Mouse (Mus musculus) CH12.LX (cell line): ENCODE data around the gene Kmt2a. TPM values are rescaled to one million over a fixed set of nuclear protein-coding genes. Genes with fewer than 3 reads are reported as not detected.

ENCODE experiments used
- DNase-seq: peaks from one replicate; pipeline ENCODE4 v3.0.0-alpha.2; 2013; ENCODE audit errors: extremely low read depth
- H3K27ac ChIP-seq: 2 replicates; pipeline ENCODE4 v1.5.1; 2012; ENCODE audit warnings: low read depth, mild to moderate bottlenecking, control low read depth, moderate library complexity; ENCODE audit not compliant: insufficient read depth
- H3K27me3 ChIP-seq: replicated peaks from 2 replicates; pipeline ENCODE3; 2012; ENCODE audit warnings: inconsistent platforms
- H3K36me3 ChIP-seq, 2 experiments: replicated peaks in 1 of 2; 2 replicates each; pipeline versions ENCODE3 to v1.6.1; 2012; ENCODE audit warnings: inconsistent platforms in 1 of 2, low read length in 1 of 2, mild to moderate bottlenecking in 1 of 2, mixed read lengths in 1 of 2, moderate library complexity in 1 of 2; ENCODE audit not compliant: control insufficient read depth in 1 of 2, insufficient read depth in 1 of 2
- H3K4me1 ChIP-seq, 2 experiments: 2 replicates each; pipeline ENCODE4 v1.6.1; 2012; ENCODE audit warnings: inconsistent platforms in 1 of 2, moderate library complexity in 1 of 2; ENCODE audit not compliant: insufficient read depth in 2 of 2, control insufficient read depth in 1 of 2
- H3K4me2 ChIP-seq: 2 replicates; pipeline ENCODE4 v1.6.1; 2012; ENCODE audit warnings: low read depth, mild to moderate bottlenecking, control low read depth; ENCODE audit not compliant: poor library complexity, insufficient read depth, severe bottlenecking
- H3K4me3 ChIP-seq, 3 experiments: fragments of 150-350 bp in 1 of 3; sonication (generic) in 1 of 3; replicated peaks in 1 of 3; 2 replicates each; pipeline versions ENCODE3 to v1.5.1; 2011 to 2012; ENCODE audit warnings: low read depth in 2 of 3, low read length in 2 of 3, mild to moderate bottlenecking in 2 of 3, moderate library complexity in 2 of 3, control low read depth in 1 of 3, improper control_type of control experiment in 1 of 3, inconsistent platforms in 1 of 3, mixed read lengths in 1 of 3; ENCODE audit not compliant: poor library complexity in 1 of 3
- H3K79me2 ChIP-seq: replicated peaks from 2 replicates; pipeline ENCODE4 v1.6.1; 2012; ENCODE audit warnings: mild to moderate bottlenecking, moderate library complexity; ENCODE audit not compliant: control insufficient read depth, poor library complexity, insufficient read depth, severe bottlenecking; ENCODE audit errors: extremely low read depth
- H3K9ac ChIP-seq: 2 replicates; pipeline ENCODE4 v1.6.1; 2012; ENCODE audit warnings: low read depth, mild to moderate bottlenecking, control low read depth, moderate library complexity; ENCODE audit not compliant: insufficient read depth
- H3K9me3 ChIP-seq: replicated peaks from 2 replicates; pipeline ENCODE3; 2012; ENCODE audit warnings: low read length, inconsistent platforms, mixed read lengths
- CHD2 ChIP-seq: IDR thresholded peaks from 2 replicates; pipeline ENCODE4 v1.6.1; 2011; ENCODE audit warnings: low read length, improper control_type of control experiment
- CTCF ChIP-seq, 2 experiments: IDR thresholded peaks in 1 of 2; conservative IDR thresholded peaks in 1 of 2; 2 replicates each; pipeline ENCODE4 v1.5.1; 2011 to 2012; ENCODE audit warnings: low read depth in 2 of 2, low read length in 2 of 2, improper control_type of control experiment in 1 of 2, inconsistent platforms in 1 of 2, mild to moderate bottlenecking in 1 of 2, moderate library complexity in 1 of 2
- ELF1 ChIP-seq: IDR thresholded peaks from 2 replicates; pipeline ENCODE4 v1.6.1; 2014; ENCODE audit warnings: low read depth, mild to moderate bottlenecking, inconsistent platforms, low read length, improper control_type of control experiment
- HCFC1 ChIP-seq: IDR thresholded peaks from 2 replicates; pipeline ENCODE4 v1.6.1; 2012; ENCODE audit warnings: low read depth, mild to moderate bottlenecking, inconsistent platforms, low read length, improper control_type of control experiment
- IRF4 ChIP-seq: IDR thresholded peaks from 2 replicates; pipeline ENCODE4 v1.6.1; 2014; ENCODE audit warnings: low read depth, mild to moderate bottlenecking, inconsistent platforms, low read length, improper control_type of control experiment
- JUN ChIP-seq: IDR thresholded peaks from 2 replicates; pipeline ENCODE4 v1.6.1; 2011; ENCODE audit warnings: low read depth, mild to moderate bottlenecking, low read length, improper control_type of control experiment, moderate library complexity; ENCODE audit not compliant: insufficient read depth
- JUND ChIP-seq: conservative IDR thresholded peaks from 2 replicates; pipeline ENCODE4 v1.6.1; 2011; ENCODE audit warnings: low read depth, low read length, improper control_type of control experiment
- KAT2A ChIP-seq: IDR thresholded peaks from 2 replicates; pipeline ENCODE4 v1.6.1; 2012; ENCODE audit warnings: low read length, improper control_type of control experiment, inconsistent platforms; ENCODE audit not compliant: insufficient replicate concordance
- MAX ChIP-seq: IDR thresholded peaks from 2 replicates; pipeline ENCODE4 v1.6.1; 2011; ENCODE audit warnings: low read length, improper control_type of control experiment
- MAZ ChIP-seq: IDR thresholded peaks from 2 replicates; pipeline ENCODE4 v1.6.1; 2012; ENCODE audit warnings: low read depth, mild to moderate bottlenecking, inconsistent platforms, low read length, improper control_type of control experiment, moderate library complexity
- MEF2A ChIP-seq: IDR thresholded peaks from 2 replicates; pipeline ENCODE4 v1.6.1; 2014; ENCODE audit warnings: low read depth, mild to moderate bottlenecking, inconsistent platforms, low read length, improper control_type of control experiment, borderline replicate concordance
- MXI1 ChIP-seq: IDR thresholded peaks from 2 replicates; pipeline ENCODE4 v1.6.1; 2011; ENCODE audit warnings: mild to moderate bottlenecking, low read depth, low read length, improper control_type of control experiment
- MYC ChIP-seq: IDR thresholded peaks from 2 replicates; pipeline ENCODE4 v1.6.1; 2011; ENCODE audit warnings: low read depth, mild to moderate bottlenecking, improper control_type of control experiment, low read length
- NELFE ChIP-seq: IDR thresholded peaks from 2 replicates; pipeline ENCODE4 v1.6.1; 2011; ENCODE audit warnings: low read depth, low read length, improper control_type of control experiment
- NRF1 ChIP-seq: IDR thresholded peaks from 2 replicates; pipeline ENCODE4 v1.6.1; 2014; ENCODE audit warnings: low read depth, mild to moderate bottlenecking, inconsistent platforms, low read length, improper control_type of control experiment, moderate library complexity
- PAX5 ChIP-seq: IDR thresholded peaks from 2 replicates; pipeline ENCODE4 v1.6.1; 2012; ENCODE audit warnings: low read length, inconsistent platforms, mixed read lengths
- POLR2A ChIP-seq: IDR thresholded peaks from 2 replicates; pipeline ENCODE4 v1.6.1; 2011; ENCODE audit warnings: low read depth, mild to moderate bottlenecking, improper control_type of control experiment, low read length
- POLR2AphosphoS2 ChIP-seq: IDR thresholded peaks from 2 replicates; pipeline ENCODE4 v1.6.1; 2011; ENCODE audit warnings: low read depth, low read length, improper control_type of control experiment
- SIN3A ChIP-seq: IDR thresholded peaks from 2 replicates; pipeline ENCODE4 v1.6.1; 2012; ENCODE audit warnings: low read length, improper control_type of control experiment, inconsistent platforms
- SMC3 ChIP-seq: IDR thresholded peaks from 2 replicates; pipeline ENCODE4 v1.6.1; 2011; ENCODE audit warnings: low read depth, low read length, improper control_type of control experiment
- TBP ChIP-seq: conservative IDR thresholded peaks from 2 replicates; pipeline ENCODE4 v1.6.1; 2011; ENCODE audit warnings: low read depth, low read length, improper control_type of control experiment
- TCF12 ChIP-seq: IDR thresholded peaks from 2 replicates; pipeline ENCODE4 v1.6.1; 2014; ENCODE audit warnings: low read depth, mild to moderate bottlenecking, inconsistent platforms, low read length, improper control_type of control experiment
- ZKSCAN1 ChIP-seq: IDR thresholded peaks from 2 replicates; pipeline ENCODE4 v1.6.1; 2012; ENCODE audit warnings: low read depth, inconsistent platforms, low read length, improper control_type of control experiment, borderline replicate concordance
- ZMIZ1 ChIP-seq: IDR thresholded peaks from 2 replicates; pipeline ENCODE4 v1.6.1; 2012; ENCODE audit warnings: low read depth, mild to moderate bottlenecking, inconsistent platforms, low read length, improper control_type of control experiment
- ZNF384 ChIP-seq: IDR thresholded peaks from 2 replicates; pipeline ENCODE4 v1.6.1; 2012; ENCODE audit warnings: low read depth, low read length, improper control_type of control experiment, inconsistent platforms
- dilution Hi-C: fragments of 300-500 bp; cut with MboI; formaldehyde crosslinking; loops from 2 replicates; pipeline ENCODE4 v1.14.3; 2020; ENCODE audit warnings: low sequenced_read_pairs; ENCODE audit not compliant: extremely low pct_unique_long_range_greater_than_20kb, extremely low pct_ligation_motif_present
- in situ Hi-C: fragments of 300-500 bp; cut with MboI; formaldehyde crosslinking; loops from 3 replicates; pipeline ENCODE4 v1.14.3; 2019; ENCODE audit warnings: low sequenced_read_pairs, low pct_ligation_motif_present, low pct_unique_long_range_greater_than_20kb, mixed read lengths
- polyA plus RNA-seq: library from polyadenylated mRNA; unstranded; fragments of >175 nt; gene quantifications from 2 replicates; pipeline ENCODE4 v1.2.1, GENCODE M21; 2012; ENCODE audit warnings: low read depth; ENCODE audit not compliant: insufficient read length
- total RNA-seq, 2 experiments: library from RNA; depleted of rRNA; stranded (reverse); fragments of 300-350 nt in 1 of 2; fragments of >200 nt in 1 of 2; gene quantifications; 2 replicates each; pipeline ENCODE4 v1.2.3; 2012 to 2014

The Kmt2a gene
- total and polyA plus RNA-seq, 3 experiments: 2.5 to 21.3 (median 7.2) TPM

GRCm38 (mm10) chr9:44920374-44921122, 39.5 kb upstream of the Kmt2a start, which contains the start of gene Atp5l:
Gene Atp5l (minus strand): TSS chr9:44920742.
- Histone ChIP-seq H3K27me3 (no peaks in the 10 kb centered on the region), H3K9me3 (no peaks in the 10 kb centered on the region), H3K36me3 (peaks cover 0 to 31% of the 10 kb centered on the region in 2 experiments), H3K4me3 (peak within 1 kb of the TSS; percentile 88 to 100 (median 98)), H3K27ac (peak within 1 kb of the TSS; percentile 30), H3K79me2 (peaks cover 44% of the 10 kb centered on the region), H3K9ac (peak within 1 kb of the TSS; percentile 99), H3K4me2 (peak within 1 kb of the TSS; percentile 84), H3K4me1 (peaks cover 0 to 23% of the 10 kb centered on the region in 2 experiments; a peak in 2 of 4 replicates)
- peak; percentile 95 for DNase-seq
- in situ Hi-C loops: no loop called here
- TF ChIP-seq POLR2A (peak; percentile 82), SMC3 (no peak), ZNF384 (no peak), MYC (no peak), POLR2AphosphoS2 (no peak), NRF1 (peak; percentile 79), CTCF (conservative IDR thresholded peaks at IDR 0.05 in 1 of 2, IDR thresholded peaks at IDR 0.05 in 1 of 2; ENCODE audit: low read depth in 2 of 2, low read length in 2 of 2) (peak in 1 of 2 experiments; percentile 13; a peak in 1 of 4 replicates), MXI1 (no peak; the same call in 1 of the 2 replicates), CHD2 (no peak), SIN3A (peak; percentile 90), KAT2A (peak; percentile 75; the same call in 1 of the 2 replicates), TBP (peak; percentile 88), JUN (no peak), ELF1 (peak; percentile 91), ZMIZ1 (peak; percentile 43; the same call in 1 of the 2 replicates), MAX (peak; percentile 100), HCFC1 (peak; percentile 89), TCF12 (no peak), MEF2A (no peak), IRF4 (peak; percentile 23; the same call in 1 of the 2 replicates), NELFE (peak; percentile 57)
- dilution Hi-C loops: no loop called here

DNA sequence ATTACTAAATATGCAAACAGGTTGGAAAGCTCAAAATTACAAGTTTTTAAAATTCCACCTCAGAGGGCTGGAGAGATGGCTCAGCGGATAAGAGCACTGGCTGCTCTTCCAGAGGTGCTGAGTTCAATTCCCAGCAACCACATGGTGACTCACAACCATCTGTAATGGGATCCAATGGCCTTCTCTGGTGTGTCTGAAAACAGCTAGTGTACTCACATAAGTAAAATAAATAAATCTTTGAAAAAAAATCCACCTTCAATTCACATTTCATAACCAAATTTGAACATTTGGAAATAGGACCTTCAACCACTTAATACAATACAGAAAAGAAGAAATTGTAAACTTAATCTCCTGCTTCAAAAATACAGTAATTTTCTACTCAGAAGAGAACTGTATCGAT, 38.5 kb upstream of the Kmt2a start:
- dilution Hi-C loops (no loop called here), in situ Hi-C loops (no loop called here)
- Histone ChIP-seq H3K79me2 (peaks cover 53% of the 10 kb centered on the region), H3K4me1 (peaks cover 0 to 28% of the 10 kb centered on the region in 2 experiments; a peak in 2 of 4 replicates), H3K27me3 (no peaks in the 10 kb centered on the region), H3K4me3 (peak overlapping the region; percentile 88 to 100 (median 98)), H3K36me3 (peaks cover 2 to 38% of the 10 kb centered on the region in 2 experiments), H3K4me2 (peak overlapping the region; percentile 84), H3K9ac (peak overlapping the region; percentile 99), H3K9me3 (no peaks in the 10 kb centered on the region), H3K27ac (no peak overlapping the region)
- TF ChIP-seq PAX5 (no peak), MAZ (no peak), ZKSCAN1 (no peak), HCFC1 (no peak), TCF12 (no peak), IRF4 (no peak), JUND (no peak), MXI1 (no peak; the same call in 1 of the 2 replicates), CHD2 (no peak), ZMIZ1 (no peak), NRF1 (no peak), MAX (no peak), MEF2A (no peak)
- no peak for DNase-seq
